Mouse (Mus musculus) small intestine, adult 2 months (tissue): ENCODE measurements around the gene Olfr175-ps1.

Experiments
- CTCF ChIP-seq: fragments of 200-500 bp; IDR thresholded peaks from 2 replicates; pipeline ENCODE4 v1.5.1; 2012; ENCODE audit warnings: low read depth, mild to moderate bottlenecking, control low read depth, inconsistent platforms, low read length, moderate library complexity, mixed read lengths; ENCODE audit not compliant: insufficient replicate concordance, insufficient read length; ENCODE audit errors: extremely low read depth
- POLR2A ChIP-seq: fragments of 200-500 bp; IDR thresholded peaks from 2 replicates; pipeline ENCODE4 v1.6.1; 2012; ENCODE audit warnings: low read depth, mild to moderate bottlenecking, control low read depth, inconsistent platforms, low read length, moderate library complexity

DNA sequence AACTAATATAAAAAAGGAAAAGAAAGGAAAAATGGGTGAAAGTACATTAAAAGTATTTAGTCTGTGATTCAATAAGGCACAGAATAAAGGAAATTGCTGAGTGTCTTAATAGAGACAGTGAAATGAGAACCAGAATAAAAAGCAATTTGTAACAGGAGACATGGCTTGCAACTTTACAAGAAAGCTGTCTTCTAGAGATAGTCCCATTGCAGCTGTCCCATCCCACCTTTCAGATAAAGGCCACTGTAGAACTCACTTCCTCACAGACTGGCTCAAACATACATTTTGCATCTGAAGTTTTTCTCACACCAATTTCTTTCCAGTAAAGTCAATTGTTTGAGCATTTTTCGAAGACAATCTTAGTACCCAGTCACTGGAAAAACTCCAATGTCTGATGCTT lies 34.9 kb upstream of the Olfr175-ps1 start:
- TF ChIP-seq POLR2A: no peak
- TF ChIP-seq CTCF: no peak
